Mouse (Mus musculus) right cerebral cortex, postnatal 10 days (tissue): Measurements from ENCODE around the gene Slc7a1.
A peak's percentile ranks its signal among the peaks of the same experiment; 100 is the strongest.

Experiments
- DNase-seq, 2 experiments: peaks; one replicate each; pipeline ENCODE4 v3.0.0; 2021; ENCODE audit warnings: low spot score in 2 of 2

Gene Slc7a1

DNA sequence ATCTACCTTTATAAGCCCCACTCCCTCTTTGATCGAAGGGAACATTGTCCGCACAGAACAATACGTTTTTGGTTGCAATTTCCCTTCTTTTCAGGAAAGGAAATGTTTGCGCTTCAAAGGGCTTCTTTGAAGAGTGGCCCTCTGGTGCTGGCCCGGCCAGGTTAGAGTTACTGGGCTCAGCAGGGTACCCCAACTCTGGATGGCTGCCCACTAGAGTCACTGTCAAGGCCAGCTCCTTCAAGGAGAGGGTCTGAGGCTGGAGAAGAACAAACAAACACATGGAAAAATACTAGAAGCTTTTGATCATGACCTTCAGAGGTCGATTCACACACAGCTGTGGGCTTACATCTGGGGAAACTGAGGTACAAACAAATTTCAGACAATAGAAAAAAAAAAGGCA is 6.9 kb downstream of the Slc7a1 start:
- peak in 1 of 2 experiments; percentile 47 for DNase-seq

GRCm38 (mm10) chr5:148389007-148389970 is 10.4 kb downstream of the Slc7a1 start:
- no peak for DNase-seq

GRCm38 (mm10) chr5:148388251-148389006 is 11.3 kb downstream of the Slc7a1 start:
- no peak for DNase-seq

DNA sequence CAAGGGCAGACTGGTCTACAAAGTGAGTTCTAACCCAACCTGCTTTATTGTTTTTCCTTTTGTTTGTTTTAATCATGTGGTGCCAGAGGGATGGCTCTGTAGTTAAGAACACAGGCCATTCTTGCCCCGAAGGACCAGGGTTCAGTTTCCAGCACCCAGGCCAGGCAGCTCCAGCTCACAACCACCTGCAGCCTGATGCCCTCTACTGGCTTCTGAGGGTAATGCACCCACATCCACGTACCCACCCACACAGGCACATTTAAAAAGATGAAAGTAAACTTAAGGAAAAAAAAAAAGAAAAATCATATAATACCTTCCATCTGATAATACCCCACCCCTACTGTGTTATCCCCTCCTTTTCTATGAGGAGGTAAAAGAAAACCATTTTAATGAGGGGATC is 11.9 kb downstream of the Slc7a1 start:
- DNase-seq, result no peak

DNA sequence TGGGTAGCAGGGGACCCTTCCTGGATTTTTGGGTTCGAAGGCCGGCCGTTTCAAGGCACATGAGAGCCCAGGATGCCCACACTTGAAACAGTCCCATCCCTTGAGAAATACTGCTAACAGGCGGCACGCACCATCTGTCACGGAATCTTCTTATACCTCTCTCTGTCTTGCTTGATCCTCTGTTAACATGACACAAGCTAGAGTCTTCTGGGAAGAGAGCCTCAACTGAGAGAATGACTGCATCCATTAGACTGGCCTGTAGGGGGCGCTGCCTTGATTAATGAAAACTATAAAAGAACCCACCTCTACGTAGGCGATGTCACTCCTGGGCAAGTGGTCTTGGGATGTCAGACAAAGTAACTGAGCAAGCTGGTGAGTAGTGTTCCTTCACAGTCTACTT is 13.2 kb downstream of the Slc7a1 start:
- DNase-seq, result peak; percentile 64 to 76

- DNase-seq, result no peak
These were observed 15.1 kb downstream of the Slc7a1 start for GRCm38 (mm10) chr5:148384501-148385055.

- no peak for DNase-seq
These were observed 15.7 kb downstream of the Slc7a1 start for GRCm38 (mm10) chr5:148383841-148384500.

GRCm38 (mm10) chr5:148381083-148381482 is 18.6 kb downstream of the Slc7a1 start:
- DNase-seq, result no peak

DNA sequence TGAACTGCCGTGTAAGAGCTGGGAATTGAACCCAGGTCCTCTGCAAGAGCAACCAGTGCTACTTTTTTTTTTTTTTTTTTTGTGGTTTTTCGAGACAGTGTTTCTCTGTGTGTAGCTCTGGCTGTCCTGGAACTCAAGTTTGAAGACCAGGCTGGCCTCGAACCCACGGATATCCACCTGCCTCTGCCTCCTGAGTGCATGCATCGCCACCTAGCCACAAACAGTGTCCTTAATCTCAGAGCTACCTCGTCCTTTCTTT is 19.5 kb downstream of the Slc7a1 start:
- no peak for DNase-seq

GRCm38 (mm10) chr5:148379455-148380245 is 20.1 kb downstream of the Slc7a1 start:
- no peak for DNase-seq

DNA sequence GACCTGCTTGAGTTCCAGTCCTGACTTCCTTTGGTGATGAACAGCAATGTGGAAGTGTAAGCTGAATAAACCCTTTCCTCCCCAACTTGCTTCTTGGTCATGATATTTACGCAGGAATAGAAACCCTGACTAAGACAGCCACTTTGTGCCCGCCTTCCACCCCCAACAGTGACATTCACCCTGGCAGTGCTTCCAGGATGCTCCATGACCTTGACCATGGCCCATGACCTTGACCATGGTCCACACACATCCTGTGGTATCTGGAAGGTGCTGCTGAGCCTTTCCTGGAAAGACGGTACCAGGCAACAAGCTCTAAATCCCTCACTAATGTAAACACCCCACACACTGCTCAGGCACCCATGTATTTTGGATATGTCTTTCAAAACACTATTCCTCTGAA is 21.0 kb downstream of the Slc7a1 start:
- no peak for DNase-seq

DNA sequence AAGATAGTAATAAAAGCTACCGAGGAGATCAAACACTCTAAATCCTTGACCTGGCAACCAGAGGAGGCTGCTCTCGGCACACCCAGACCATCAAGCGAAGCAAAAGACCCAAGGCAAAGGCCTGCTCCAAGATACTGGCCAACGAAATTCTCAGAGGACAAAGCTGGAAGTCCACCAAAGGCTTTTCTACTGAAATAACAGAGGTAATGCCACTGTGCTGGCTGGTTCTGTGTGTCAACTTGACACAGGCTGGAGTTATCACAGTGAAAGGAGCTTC is 21.5 kb downstream of the Slc7a1 start:
- no peak for DNase-seq

GRCm38 (mm10) chr5:148377439-148378231 is 22.1 kb downstream of the Slc7a1 start:
- no peak for DNase-seq

DNA sequence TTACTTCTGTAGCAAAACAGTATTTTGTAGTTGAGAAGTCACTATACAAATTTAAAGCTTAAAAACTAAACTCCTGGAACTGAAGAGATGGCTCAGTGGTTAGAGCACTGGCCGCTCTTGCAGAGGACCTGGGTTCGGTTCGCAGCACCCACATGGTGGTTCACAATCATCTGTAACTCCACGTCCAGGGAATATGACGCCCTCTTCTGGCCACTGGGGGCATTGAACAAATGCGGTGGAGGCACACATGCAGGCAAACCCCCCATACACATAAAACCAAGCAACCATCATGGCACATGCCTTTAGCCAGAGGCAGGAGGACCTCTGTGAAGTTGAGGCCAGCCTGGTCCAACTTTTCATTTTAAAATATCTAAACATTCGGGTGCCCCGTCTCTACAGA is 23.3 kb downstream of the Slc7a1 start:
- no peak for DNase-seq

- no peak for DNase-seq
These were observed 24.2 kb downstream of the Slc7a1 start for GRCm38 (mm10) chr5:148375480-148375879.

DNA sequence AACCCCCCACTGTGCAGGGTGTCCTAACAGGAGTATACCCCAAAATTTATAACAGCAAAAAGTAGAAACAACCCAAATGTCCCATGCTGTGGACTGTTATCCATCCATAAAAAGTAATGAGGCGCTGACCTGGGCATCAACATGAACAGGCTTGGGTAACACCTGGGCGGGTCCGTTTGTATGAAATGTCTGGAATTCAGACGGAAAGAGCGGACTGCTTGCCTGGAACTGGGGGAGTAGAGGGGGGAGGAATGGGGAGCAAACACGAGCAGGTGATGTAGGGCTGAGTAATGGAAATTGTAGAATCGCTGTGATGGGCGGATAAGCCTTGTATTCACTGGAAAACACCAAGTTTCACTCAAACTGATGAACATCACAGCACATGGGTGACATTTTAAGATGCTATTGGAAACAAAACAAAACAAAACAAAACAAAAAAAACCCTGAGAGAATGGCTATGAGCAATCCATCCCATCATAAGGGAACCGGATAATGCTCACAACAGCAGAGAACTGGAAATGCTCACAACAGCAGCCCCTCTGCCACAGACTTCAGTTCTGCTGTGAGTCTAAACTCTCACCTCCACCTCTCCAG is 26.5 kb downstream of the Slc7a1 start:
- DNase-seq, result no peak

- no peak for DNase-seq
These were observed 27.4 kb downstream of the Slc7a1 start for GRCm38 (mm10) chr5:148372005-148372917.

GRCm38 (mm10) chr5:148371375-148371774 is 28.3 kb downstream of the Slc7a1 start:
- no peak for DNase-seq

- DNase-seq, result no peak
These were observed 29.1 kb downstream of the Slc7a1 start for GRCm38 (mm10) chr5:148370624-148371023.
